Mouse (Mus musculus) CH12.LX (cell line): ENCODE results near the gene Eps8. TPM values are rescaled to one million over a fixed set of nuclear protein-coding genes. Genes with fewer than 3 reads are reported as not detected.

Source experiments
- DNase-seq: peaks from one replicate; pipeline ENCODE4 v3.0.0-alpha.2; 2013; ENCODE audit errors: extremely low read depth
- H3K27ac ChIP-seq: 2 replicates; pipeline ENCODE4 v1.5.1; 2012; ENCODE audit warnings: low read depth, mild to moderate bottlenecking, control low read depth, moderate library complexity; ENCODE audit not compliant: insufficient read depth
- H3K27me3 ChIP-seq: replicated peaks from 2 replicates; pipeline ENCODE3; 2012; ENCODE audit warnings: inconsistent platforms
- H3K36me3 ChIP-seq, 2 experiments: replicated peaks in 1 of 2; 2 replicates each; pipeline versions ENCODE3 to v1.6.1; 2012; ENCODE audit warnings: inconsistent platforms in 1 of 2, low read length in 1 of 2, mild to moderate bottlenecking in 1 of 2, mixed read lengths in 1 of 2, moderate library complexity in 1 of 2; ENCODE audit not compliant: control insufficient read depth in 1 of 2, insufficient read depth in 1 of 2
- H3K4me1 ChIP-seq, 2 experiments: 2 replicates each; pipeline ENCODE4 v1.6.1; 2012; ENCODE audit warnings: inconsistent platforms in 1 of 2, moderate library complexity in 1 of 2; ENCODE audit not compliant: insufficient read depth in 2 of 2, control insufficient read depth in 1 of 2
- H3K4me2 ChIP-seq: 2 replicates; pipeline ENCODE4 v1.6.1; 2012; ENCODE audit warnings: low read depth, mild to moderate bottlenecking, control low read depth; ENCODE audit not compliant: poor library complexity, insufficient read depth, severe bottlenecking
- H3K4me3 ChIP-seq, 3 experiments: fragments of 150-350 bp in 1 of 3; sonication (generic) in 1 of 3; replicated peaks in 1 of 3; 2 replicates each; pipeline versions ENCODE3 to v1.5.1; 2011 to 2012; ENCODE audit warnings: low read depth in 2 of 3, low read length in 2 of 3, mild to moderate bottlenecking in 2 of 3, moderate library complexity in 2 of 3, control low read depth in 1 of 3, improper control_type of control experiment in 1 of 3, inconsistent platforms in 1 of 3, mixed read lengths in 1 of 3; ENCODE audit not compliant: poor library complexity in 1 of 3
- H3K79me2 ChIP-seq: replicated peaks from 2 replicates; pipeline ENCODE4 v1.6.1; 2012; ENCODE audit warnings: mild to moderate bottlenecking, moderate library complexity; ENCODE audit not compliant: control insufficient read depth, poor library complexity, insufficient read depth, severe bottlenecking; ENCODE audit errors: extremely low read depth
- H3K9ac ChIP-seq: 2 replicates; pipeline ENCODE4 v1.6.1; 2012; ENCODE audit warnings: low read depth, mild to moderate bottlenecking, control low read depth, moderate library complexity; ENCODE audit not compliant: insufficient read depth
- H3K9me3 ChIP-seq: replicated peaks from 2 replicates; pipeline ENCODE3; 2012; ENCODE audit warnings: low read length, inconsistent platforms, mixed read lengths
- CHD1 ChIP-seq: IDR thresholded peaks from 2 replicates; pipeline ENCODE4 v1.6.1; 2012; ENCODE audit warnings: low read depth, low read length, improper control_type of control experiment, inconsistent platforms
- CHD2 ChIP-seq: IDR thresholded peaks from 2 replicates; pipeline ENCODE4 v1.6.1; 2011; ENCODE audit warnings: low read length, improper control_type of control experiment
- CTCF ChIP-seq, 2 experiments: IDR thresholded peaks in 1 of 2; conservative IDR thresholded peaks in 1 of 2; 2 replicates each; pipeline ENCODE4 v1.5.1; 2011 to 2012; ENCODE audit warnings: low read depth in 2 of 2, low read length in 2 of 2, improper control_type of control experiment in 1 of 2, inconsistent platforms in 1 of 2, mild to moderate bottlenecking in 1 of 2, moderate library complexity in 1 of 2
- E2F4 ChIP-seq: IDR thresholded peaks from 2 replicates; pipeline ENCODE4 v1.6.1; 2011; ENCODE audit warnings: low read depth, low read length, improper control_type of control experiment; ENCODE audit not compliant: insufficient replicate concordance
- ETS1 ChIP-seq: conservative IDR thresholded peaks from 2 replicates; pipeline ENCODE4 v1.6.1; 2012; ENCODE audit warnings: low read depth, mild to moderate bottlenecking, inconsistent platforms, low read length, improper control_type of control experiment, moderate library complexity
- IRF4 ChIP-seq: IDR thresholded peaks from 2 replicates; pipeline ENCODE4 v1.6.1; 2014; ENCODE audit warnings: low read depth, mild to moderate bottlenecking, inconsistent platforms, low read length, improper control_type of control experiment
- JUND ChIP-seq: conservative IDR thresholded peaks from 2 replicates; pipeline ENCODE4 v1.6.1; 2011; ENCODE audit warnings: low read depth, low read length, improper control_type of control experiment
- KAT2A ChIP-seq: IDR thresholded peaks from 2 replicates; pipeline ENCODE4 v1.6.1; 2012; ENCODE audit warnings: low read length, improper control_type of control experiment, inconsistent platforms; ENCODE audit not compliant: insufficient replicate concordance
- MAX ChIP-seq: IDR thresholded peaks from 2 replicates; pipeline ENCODE4 v1.6.1; 2011; ENCODE audit warnings: low read length, improper control_type of control experiment
- NELFE ChIP-seq: IDR thresholded peaks from 2 replicates; pipeline ENCODE4 v1.6.1; 2011; ENCODE audit warnings: low read depth, low read length, improper control_type of control experiment
- POLR2A ChIP-seq: IDR thresholded peaks from 2 replicates; pipeline ENCODE4 v1.6.1; 2011; ENCODE audit warnings: low read depth, mild to moderate bottlenecking, improper control_type of control experiment, low read length
- RCOR1 ChIP-seq: conservative IDR thresholded peaks from 2 replicates; pipeline ENCODE4 v1.6.1; 2012; ENCODE audit warnings: low read depth, mild to moderate bottlenecking, inconsistent platforms, low read length, improper control_type of control experiment
- TBP ChIP-seq: conservative IDR thresholded peaks from 2 replicates; pipeline ENCODE4 v1.6.1; 2011; ENCODE audit warnings: low read depth, low read length, improper control_type of control experiment
- TCF12 ChIP-seq: IDR thresholded peaks from 2 replicates; pipeline ENCODE4 v1.6.1; 2014; ENCODE audit warnings: low read depth, mild to moderate bottlenecking, inconsistent platforms, low read length, improper control_type of control experiment
- UBTF ChIP-seq: IDR thresholded peaks from 2 replicates; pipeline ENCODE4 v1.6.1; 2012; ENCODE audit warnings: low read depth, mild to moderate bottlenecking, inconsistent platforms, low read length, improper control_type of control experiment, moderate library complexity
- ZKSCAN1 ChIP-seq: IDR thresholded peaks from 2 replicates; pipeline ENCODE4 v1.6.1; 2012; ENCODE audit warnings: low read depth, inconsistent platforms, low read length, improper control_type of control experiment, borderline replicate concordance
- dilution Hi-C: fragments of 300-500 bp; cut with MboI; formaldehyde crosslinking; loops from 2 replicates; pipeline ENCODE4 v1.14.3; 2020; ENCODE audit warnings: low sequenced_read_pairs; ENCODE audit not compliant: extremely low pct_unique_long_range_greater_than_20kb, extremely low pct_ligation_motif_present
- in situ Hi-C: fragments of 300-500 bp; cut with MboI; formaldehyde crosslinking; loops from 3 replicates; pipeline ENCODE4 v1.14.3; 2019; ENCODE audit warnings: low sequenced_read_pairs, low pct_ligation_motif_present, low pct_unique_long_range_greater_than_20kb, mixed read lengths
- polyA plus RNA-seq: library from polyadenylated mRNA; unstranded; fragments of >175 nt; gene quantifications from 2 replicates; pipeline ENCODE4 v1.2.1, GENCODE M21; 2012; ENCODE audit warnings: low read depth; ENCODE audit not compliant: insufficient read length
- total RNA-seq, 2 experiments: library from RNA; depleted of rRNA; stranded (reverse); fragments of 300-350 nt in 1 of 2; fragments of >200 nt in 1 of 2; gene quantifications; 2 replicates each; pipeline ENCODE4 v1.2.3; 2012 to 2014

The Eps8 gene
- total and polyA plus RNA-seq, 3 experiments: 2.2 to 7.4 (median 2.2) TPM

DNA sequence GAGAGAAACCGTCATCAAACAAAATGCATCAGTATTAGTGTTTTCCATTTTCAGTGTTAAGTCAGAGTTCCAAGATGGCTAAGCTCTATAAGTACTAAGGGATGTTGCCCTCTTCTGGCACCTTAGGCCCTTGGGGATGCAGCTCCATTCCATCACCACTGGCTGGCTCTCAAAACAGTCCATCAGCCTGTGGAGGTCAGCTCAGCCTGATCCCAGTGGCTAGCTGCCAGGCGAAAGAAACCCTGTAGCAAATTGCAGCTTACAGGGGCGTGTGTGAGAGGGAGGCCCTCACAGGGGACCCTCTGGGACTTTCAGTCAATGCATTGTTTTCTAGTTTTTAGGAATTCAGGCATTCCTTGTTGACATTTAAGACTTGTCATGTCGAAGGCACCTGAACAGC, 40.8 kb downstream of the Eps8 start:
- H3K79me2 ChIP-seq: no peaks in the 10 kb centered on the region
- H3K9me3 ChIP-seq: no peaks in the 10 kb centered on the region
- TF ChIP-seq KAT2A: no peak
- TF ChIP-seq POLR2A: no peak
- no peak for TF ChIP-seq JUND
- no peak for TF ChIP-seq TCF12
- no peak for TF ChIP-seq NELFE
- TF ChIP-seq ZKSCAN1: no peak
- TF ChIP-seq UBTF: no peak
- no peak for TF ChIP-seq ETS1
- no peak for TF ChIP-seq TBP
- no peak for TF ChIP-seq RCOR1
- TF ChIP-seq CHD2: no peak
- TF ChIP-seq CTCF (conservative IDR thresholded peaks at IDR 0.05 in 1 of 2, IDR thresholded peaks at IDR 0.05 in 1 of 2; ENCODE audit: low read depth in 2 of 2, low read length in 2 of 2): no peak
- no peak for TF ChIP-seq MAX
- no peak for TF ChIP-seq CHD1
- in situ Hi-C loops (no loop called here), dilution Hi-C loops (no loop called here)
- peaks cover 0 to 4% of the 10 kb centered on the region in 2 experiments; a peak in 1 of 4 replicates for H3K4me1 ChIP-seq
- H3K27ac ChIP-seq: no peak overlapping the region
- H3K36me3 ChIP-seq: peaks cover 0 to 2% of the 10 kb centered on the region in 2 experiments
- H3K4me3 ChIP-seq: no peak overlapping the region
- H3K27me3 ChIP-seq: no peaks in the 10 kb centered on the region
- no peak for DNase-seq
- H3K4me2 ChIP-seq: no peak overlapping the region
- H3K9ac ChIP-seq: no peak overlapping the region

DNA sequence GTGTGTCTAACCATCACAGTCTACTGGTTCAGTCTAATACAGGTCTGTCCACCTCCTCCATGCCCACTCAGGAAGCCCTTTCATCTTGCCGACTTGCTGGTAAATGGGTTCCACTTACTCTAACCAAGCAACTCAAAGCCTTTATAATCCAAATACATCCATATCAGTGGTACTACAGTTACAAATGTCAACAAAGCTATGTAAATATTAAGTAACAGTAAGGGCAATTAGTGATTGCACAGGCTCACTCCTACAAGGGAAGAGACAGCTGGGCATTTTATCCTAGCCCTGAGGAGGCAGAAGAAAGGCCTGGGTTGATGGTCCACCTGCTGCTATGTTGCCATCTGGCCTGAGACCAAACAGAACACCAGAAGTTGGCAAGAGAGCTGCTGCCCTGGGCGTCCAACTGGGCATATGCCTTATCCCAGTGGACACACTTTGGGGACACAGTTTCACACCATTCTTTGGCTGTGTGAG, 42.6 kb downstream of the Eps8 start:
- TF ChIP-seq E2F4: no peak
- no peak for TF ChIP-seq MAX
- TF ChIP-seq CHD1: no peak
- no peak for TF ChIP-seq IRF4
- TF ChIP-seq, all 38 proteins: peak for 0
- Histone ChIP-seq H3K9ac (no peak overlapping the region), H3K9me3 (no peaks in the 10 kb centered on the region), H3K27ac (no peak overlapping the region), H3K79me2 (no peaks in the 10 kb centered on the region), H3K4me1 (no peaks in the 10 kb centered on the region), H3K4me2 (no peak overlapping the region), H3K36me3 (peaks cover 0 to 2% of the 10 kb centered on the region in 2 experiments), H3K27me3 (no peaks in the 10 kb centered on the region), H3K4me3 (no peak overlapping the region)
- dilution Hi-C loops (no loop called here), in situ Hi-C loops (no loop called here)
- no peak for DNase-seq
